ENCODE assay signal across 11 mouse cellular contexts in genomic region chr5:24800416-24800815, GRCm38 (mm10). TPM values are rescaled to one million over a fixed set of nuclear protein-coding genes. Genes with fewer than 3 reads are reported as not detected.
A peak's percentile ranks its signal among the peaks of the same experiment; 100 is the strongest.
DNase-seq lines count a peak whose midpoint lies in the region; TF ChIP-seq lines count a peak whose summit lies in the region.
"Had no signal": no experiment of that assay in that cellular context is flagged by ENCODE, and none has a peak within 500 bp of the region (broad histone marks: within the 10 kb centered on the region; RNA-seq: fewer than 3 reads in every experiment).

No protein-coding gene starts in this region.

- H3K27ac ChIP-seq in cortical plate, adult 2 months (ENCODE audit: insufficient read depth, low read length) = no peak overlapping the region
- H3K27ac ChIP-seq: embryonic facial prominence, embryonic 15.5 days; midbrain, embryonic 12.5 days had no signal

- intact Hi-C loops in heart, postnatal 10 days (cut with DNase I) = loop anchor here (5.0 kb wide), 1 partner anchor 212 kb away; no protein-coding TSS in a partner anchor

- peaks cover 4% of the 10 kb centered on the region for H3K4me1 ChIP-seq in cortical plate, adult 2 months (ENCODE audit: control insufficient read depth, insufficient read depth, low read length)
- H3K4me1 ChIP-seq: midbrain, embryonic 12.5 days had no signal

- TF ChIP-seq POLR2A in cortical plate, adult 2 months (IDR thresholded peaks at IDR 0.05; ENCODE audit: extremely low read depth, insufficient read depth, low read length) = no peak

- DNase-seq in heart, adult 11 months = peak; percentile 84
- DNase-seq in heart, postnatal 10 days = no peak
- peak; percentile 27 for DNase-seq in lung, postnatal 10 days
- no peak for DNase-seq in lung, postnatal 4 days
- DNase-seq in thymus, postnatal 0 days (ENCODE audit: low spot score) = peak; percentile 28
- no peak for DNase-seq in ovary, postnatal 14 days (ENCODE audit: low spot score)
- no peak for DNase-seq in frontal cortex, postnatal 25 days (ENCODE audit: low spot score in 2 of 2)

- TF ChIP-seq CTCF in cortical plate, adult 2 months (IDR thresholded peaks at IDR 0.05; ENCODE audit: extremely low read depth, insufficient read depth, low read length) = peak; percentile 33; the same call in 1 of the 2 replicates

- no peak overlapping the region for H3K4me3 ChIP-seq in cortical plate, adult 2 months (ENCODE audit: insufficient read depth, low read length)
- H3K4me3 ChIP-seq: embryonic facial prominence, embryonic 15.5 days; heart, embryonic 12.5 days; midbrain, embryonic 12.5 days had no signal

RNA-seq across cellular contexts. Expression of gene Rheb, which starts 42.0 kb away (rescaled TPM):
- total RNA-seq in heart, postnatal 10 days (2021) = 10 to 100 TPM; 84.6 to 90.3 TPM
- 103 and 104 TPM in 2 replicates for polyA plus RNA-seq in cortical plate, adult 2 months (2012; rRNA removed)
- 193 and 203 TPM in 2 replicates for polyA plus RNA-seq in thymus, postnatal 0 days (2015; fragmentation: Nextera tagmentation; extraction: Ambion mirVana)

RNA-seq across cellular contexts. Expression of gene Crygn, which starts 42.6 kb away (rescaled TPM):
- total RNA-seq in heart, postnatal 10 days (2021) = not detected
- polyA plus RNA-seq in cortical plate, adult 2 months (2012; rRNA removed) = 0.92 and 1.5 TPM in 2 replicates
- polyA plus RNA-seq in thymus, postnatal 0 days (2015; fragmentation: Nextera tagmentation; extraction: Ambion mirVana) = 1.1 and 4.1 TPM in 2 replicates
- polyA plus RNA-seq: midbrain, embryonic 12.5 days had no signal

Comparison
In these comparisons a context has a peak if more than half of its experiments do, and no peak if none do; other contexts are left out.
1. DNase-seq: peak in heart, adult 11 months (single experiment), lung, postnatal 10 days (single experiment) and thymus, postnatal 0 days (single experiment); none in heart, postnatal 10 days (0 of 2), lung, postnatal 4 days (0 of 2), ovary, postnatal 14 days (single experiment) and frontal cortex, postnatal 25 days (0 of 2).